Mouse (Mus musculus) midbrain, embryonic 11.5 days (tissue): Measurements from ENCODE around the gene Usp4. TPM values are rescaled to one million over a fixed set of nuclear protein-coding genes. Genes with fewer than 3 reads are reported as not detected.

Source experiments
- ATAC-seq: fragments of 200-750 bp; cut with Nextera tagmentation; 2 replicates; pipeline ENCODE4 v1.8.0; 2017; ENCODE audit warnings: moderate TSS enrichment, moderate library complexity; ENCODE audit not compliant: low FRiP score
- DNase-seq: peaks from one replicate; pipeline ENCODE4 v3.0.0; 2015; ENCODE audit warnings: low spot score; ENCODE audit errors: missing footprints
- H3K27ac ChIP-seq: fragments of 300-500 bp; sonication (generic); 2 replicates; pipeline ENCODE4 v1.5.1; 2014; ENCODE audit warnings: low read depth, low read length
- H3K27me3 ChIP-seq: fragments of 300-500 bp; sonication (generic); 2 replicates; pipeline ENCODE4 v1.6.1; 2014; ENCODE audit warnings: mild to moderate bottlenecking, low read length, moderate library complexity, mixed read lengths; ENCODE audit not compliant: control insufficient read depth, insufficient read depth
- H3K36me3 ChIP-seq: fragments of 300-500 bp; sonication (generic); 2 replicates; pipeline ENCODE4 v1.6.1; 2014; ENCODE audit warnings: mild to moderate bottlenecking, low read length, moderate library complexity, mixed read lengths; ENCODE audit not compliant: control insufficient read depth, insufficient read depth
- H3K4me1 ChIP-seq: fragments of 300-500 bp; sonication (generic); 2 replicates; pipeline ENCODE4 v1.6.1; 2014; ENCODE audit warnings: low read length; ENCODE audit not compliant: control insufficient read depth, insufficient read depth
- H3K4me2 ChIP-seq: fragments of 300-500 bp; sonication (generic); 2 replicates; pipeline ENCODE4 v1.6.1; 2014; ENCODE audit warnings: mild to moderate bottlenecking, moderate library complexity
- H3K4me3 ChIP-seq: fragments of 300-500 bp; sonication (generic); 2 replicates; pipeline ENCODE4 v1.5.1; 2014; ENCODE audit warnings: low read depth, low read length
- H3K9ac ChIP-seq: fragments of 300-500 bp; sonication (generic); 2 replicates; pipeline ENCODE4 v1.6.1; 2014; ENCODE audit warnings: low read length
- H3K9me3 ChIP-seq: fragments of 300-500 bp; sonication (generic); 2 replicates; pipeline ENCODE4 v1.6.1; 2016; ENCODE audit warnings: low read length; ENCODE audit not compliant: control insufficient read depth
- WGBS: fragments of 180-500 bp; shearing (Covaris S2); extraction: QIAGEN DNeasy Blood & Tissue Kit; methylation state at CpG from one replicate; pipeline ENCODE4 v1.1.7; 2014; 5-methylcytosine and 5-hydroxymethylcytosine counted together
- polyA plus RNA-seq: library from polyadenylated mRNA; unstranded; fragments of >200 nt; fragmentation: Nextera tagmentation; extraction: Ambion mirVana; gene quantifications from 2 replicates; pipeline ENCODE4 v1.2.1, GENCODE M21; 2014

Usp4 gene
- polyA plus RNA-seq: 130 and 140 TPM in 2 replicates

DNA sequence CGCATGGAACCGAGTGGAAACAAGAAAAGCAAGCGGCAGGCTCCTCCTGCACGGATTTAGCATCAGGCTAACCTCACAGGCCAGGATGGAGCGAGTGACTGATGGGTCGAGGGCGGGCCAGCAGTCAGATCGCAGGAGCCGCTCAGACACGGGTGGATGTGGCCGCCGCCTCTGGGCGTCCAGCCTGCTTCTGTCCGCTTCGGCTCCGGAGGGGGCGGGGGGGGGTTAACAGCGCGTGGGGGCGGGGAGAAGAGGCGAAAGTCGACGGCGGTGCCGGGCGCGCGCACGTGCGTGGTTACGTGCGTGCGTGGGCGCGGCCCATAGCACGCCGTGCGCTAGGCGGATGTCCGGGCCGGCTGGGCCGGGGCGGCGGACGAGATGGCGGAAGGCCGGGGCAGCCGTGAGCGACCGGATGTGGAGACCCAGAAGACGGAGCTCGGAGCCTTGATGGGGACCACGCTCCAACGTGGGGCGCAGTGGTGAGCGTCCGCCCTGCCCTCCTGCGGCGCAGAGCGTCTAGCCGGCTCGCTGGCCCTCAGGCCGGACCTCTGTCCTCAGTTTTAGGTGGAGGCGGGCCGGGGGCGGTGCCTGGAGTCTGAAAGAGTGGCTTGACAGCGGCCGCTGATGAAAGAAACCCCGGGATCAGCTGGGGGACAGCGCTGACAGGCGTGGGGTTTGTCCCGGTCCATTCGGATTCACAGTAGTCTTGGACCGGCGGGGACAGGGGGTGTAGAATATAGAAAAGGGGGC is at the start of gene Usp4:
TSS of gene Usp4 (plus strand) at position 314 of the 750 bp plus-strand sequence.
- WGBS: under 1% methylated on average over 74 of the region's 75 CpGs
- DNase-seq (peak; percentile 99), ATAC-seq (peak; percentile 96)
- peak within 1 kb of the TSS; percentile 88 for H3K9ac ChIP-seq
- H3K36me3 ChIP-seq: peaks cover 17% of the 10 kb centered on the region
- H3K4me2 ChIP-seq: peak within 1 kb of the TSS; percentile 80
- H3K9me3 ChIP-seq: no peaks in the 10 kb centered on the region
- peaks cover 8% of the 10 kb centered on the region for H3K4me1 ChIP-seq
- H3K27me3 ChIP-seq: no peaks in the 10 kb centered on the region
- H3K27ac ChIP-seq: peak within 1 kb of the TSS; percentile 92
- H3K4me3 ChIP-seq: peak within 1 kb of the TSS; percentile 89

GRCm38 (mm10) chr9:108301853-108302252 is 45.8 kb upstream of the Usp4 start:
- Histone ChIP-seq H3K27me3 (no peaks in the 10 kb centered on the region), H3K9ac (no peak overlapping the region), H3K4me2 (no peak overlapping the region), H3K4me1 (peaks cover 12% of the 10 kb centered on the region), H3K36me3 (peaks cover 8% of the 10 kb centered on the region), H3K27ac (no peak overlapping the region), H3K9me3 (no peaks in the 10 kb centered on the region), H3K4me3 (no peak overlapping the region)
- no peak for DNase-seq
- 78% methylated on average over 3 of the region's 3 CpGs for WGBS
- ATAC-seq: no peak

DNA sequence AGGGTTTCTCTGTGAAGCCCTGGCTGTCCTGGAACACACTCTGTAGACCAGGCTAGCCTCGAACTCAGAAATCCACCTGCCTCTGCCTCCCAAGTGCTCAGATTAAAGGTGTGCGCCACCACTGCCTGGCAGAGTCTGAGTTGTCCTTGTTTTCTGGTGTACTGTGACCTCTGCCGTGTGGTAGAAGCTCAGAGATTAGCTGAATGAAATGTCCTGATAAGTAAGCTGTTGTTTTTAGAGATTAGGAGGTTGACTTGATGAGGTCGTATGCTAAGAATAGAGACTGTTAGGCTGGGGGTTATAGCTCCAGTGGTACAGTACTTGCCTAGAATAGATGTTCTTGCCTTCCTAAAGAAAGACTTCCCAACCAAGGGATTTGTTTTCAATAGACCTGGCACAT is 42.9 kb upstream of the Usp4 start:
- Histone ChIP-seq H3K9me3 (no peaks in the 10 kb centered on the region), H3K27ac (no peak overlapping the region), H3K4me2 (peak overlapping the region; percentile 89), H3K36me3 (peaks cover 8% of the 10 kb centered on the region), H3K4me1 (peaks cover 20% of the 10 kb centered on the region), H3K9ac (peak overlapping the region; percentile 81; the same call in 1 of the 2 replicates), H3K27me3 (no peaks in the 10 kb centered on the region), H3K4me3 (peak overlapping the region; percentile 91)
- no peak for ATAC-seq
- no peak for DNase-seq
- WGBS: 86% methylated on average over 4 of the region's 4 CpGs

DNA sequence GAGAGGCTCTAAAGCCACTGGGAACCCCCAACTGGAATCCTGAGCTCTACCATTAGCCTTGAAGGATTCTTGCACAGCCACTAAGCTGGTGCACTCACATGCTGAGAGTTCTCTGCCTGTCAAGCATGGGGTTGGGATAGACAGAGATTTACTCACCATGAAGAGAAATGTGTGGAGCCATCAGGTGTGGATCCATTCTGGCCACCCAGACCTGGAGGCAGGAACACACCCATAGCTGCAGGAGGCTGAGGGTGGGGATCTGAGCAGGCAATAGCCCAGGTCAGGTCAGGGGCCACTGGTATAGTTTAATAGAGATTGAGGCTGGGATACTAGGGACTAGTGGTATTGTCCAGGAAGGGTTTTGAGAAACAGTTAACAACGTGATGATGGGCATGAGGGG is 42.5 kb upstream of the Usp4 start:
- no peaks in the 10 kb centered on the region for H3K9me3 ChIP-seq
- DNase-seq: no peak
- peak overlapping the region; percentile 91 for H3K4me3 ChIP-seq
- peaks cover 20% of the 10 kb centered on the region for H3K4me1 ChIP-seq
- peaks cover 8% of the 10 kb centered on the region for H3K36me3 ChIP-seq
- peak overlapping the region; percentile 99 for H3K27ac ChIP-seq
- peak overlapping the region; percentile 89 for H3K4me2 ChIP-seq
- H3K9ac ChIP-seq: peak overlapping the region; percentile 81
- H3K27me3 ChIP-seq: no peaks in the 10 kb centered on the region
- WGBS: 7% methylated on average over 1 of the region's 1 CpGs
- ATAC-seq: peak; percentile 2; the same call in 1 of the 2 replicates

GRCm38 (mm10) chr9:108305629-108306520 is 41.8 kb upstream of the Usp4 start, which contains the start of the genes Rhoa and Tcta:
Gene Rhoa, plus strand, starts transcription at chr9:108306129.
Gene Tcta, minus strand, starts transcription at chr9:108306160.
- Histone ChIP-seq H3K27me3 (no peaks in the 10 kb centered on the region), H3K4me3 (peak within 1 kb of the TSS; percentile 91), H3K9me3 (no peaks in the 10 kb centered on the region), H3K27ac (peak within 1 kb of the TSS; percentile 99), H3K9ac (peak within 1 kb of the TSS; percentile 95), H3K4me2 (peak within 1 kb of the TSS; percentile 89), H3K36me3 (peaks cover 5% of the 10 kb centered on the region), H3K4me1 (peaks cover 20% of the 10 kb centered on the region)
- ATAC-seq: peak; percentile 97
- under 1% methylated on average over 73 of the region's 81 CpGs for WGBS
- DNase-seq: peak; percentile 100

- Histone ChIP-seq H3K4me1 (peaks cover 20% of the 10 kb centered on the region), H3K9me3 (no peaks in the 10 kb centered on the region), H3K36me3 (peaks cover 5% of the 10 kb centered on the region), H3K27me3 (no peaks in the 10 kb centered on the region), H3K4me2 (peak overlapping the region; percentile 89), H3K4me3 (peak overlapping the region; percentile 91), H3K27ac (peak overlapping the region; percentile 99), H3K9ac (peak overlapping the region; percentile 95)
- peak; percentile 72 for ATAC-seq
- DNase-seq: no peak
- 0% methylated on average over 48 of the region's 51 CpGs for WGBS
Measured at GRCm38 (mm10) chr9:108306571-108306980, 41.1 kb upstream of the Usp4 start.

DNA sequence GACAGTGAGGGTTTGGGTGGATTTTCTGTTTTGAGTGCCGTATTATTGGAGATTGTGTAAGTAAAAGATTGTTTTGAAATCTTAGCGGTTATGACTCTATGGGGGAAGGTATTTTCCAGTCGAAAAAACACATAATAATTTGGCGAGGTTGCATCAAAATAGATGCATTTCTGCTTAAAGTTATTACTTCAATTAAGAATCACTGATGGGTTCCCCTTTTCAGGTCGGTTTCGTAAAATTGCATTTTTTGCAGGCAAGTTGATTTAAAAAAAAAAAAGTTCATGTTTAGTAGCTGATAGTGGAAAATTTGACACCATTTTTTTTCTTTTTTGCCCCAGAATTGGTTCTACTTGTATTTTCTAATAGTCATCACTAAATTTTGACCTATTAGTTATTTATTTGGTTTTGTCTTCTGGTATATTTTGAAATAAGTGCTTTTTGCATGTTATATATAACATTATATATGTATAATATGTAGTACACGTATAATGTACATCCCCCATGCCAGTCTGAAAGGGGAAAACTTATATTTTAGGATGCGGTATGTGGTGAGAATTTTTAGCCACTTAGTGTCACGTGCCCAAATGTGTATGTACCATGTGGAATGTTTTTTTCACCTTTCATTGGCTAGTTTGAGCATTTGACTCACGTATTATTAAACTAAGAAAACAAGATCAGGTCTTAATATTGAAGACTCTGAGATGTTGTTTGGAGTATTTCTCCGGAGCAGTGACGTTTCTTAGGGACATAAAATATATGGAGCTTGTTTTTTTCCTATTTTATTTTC is 40.4 kb upstream of the Usp4 start:
- peak overlapping the region; percentile 99 for H3K27ac ChIP-seq
- 28% methylated on average over 12 of the region's 12 CpGs for WGBS
- peak; percentile 88 for DNase-seq
- H3K4me2 ChIP-seq: peak overlapping the region; percentile 89
- H3K9ac ChIP-seq: peak overlapping the region; percentile 95
- no peaks in the 10 kb centered on the region for H3K27me3 ChIP-seq
- H3K4me1 ChIP-seq: peaks cover 20% of the 10 kb centered on the region
- H3K9me3 ChIP-seq: no peaks in the 10 kb centered on the region
- ATAC-seq: no peak
- peak overlapping the region; percentile 91 for H3K4me3 ChIP-seq
- H3K36me3 ChIP-seq: peaks cover 5% of the 10 kb centered on the region

- no peak for DNase-seq
- Histone ChIP-seq H3K4me2 (peak overlapping the region; percentile 89), H3K9me3 (no peaks in the 10 kb centered on the region), H3K4me1 (peaks cover 20% of the 10 kb centered on the region), H3K27me3 (no peaks in the 10 kb centered on the region), H3K9ac (no peak overlapping the region), H3K4me3 (peak overlapping the region; percentile 91), H3K36me3 (no peaks in the 10 kb centered on the region; the same call in 1 of the 2 replicates), H3K27ac (no peak overlapping the region)
- WGBS: 69% methylated on average over 2 of the region's 2 CpGs
- no peak for ATAC-seq
Measured at GRCm38 (mm10) chr9:108308141-108308540, 39.5 kb upstream of the Usp4 start.
